Mouse (Mus musculus) lung, adult 2 months (tissue): ENCODE results near the gene Sgsm3. TPM values are rescaled to one million over a fixed set of nuclear protein-coding genes. Genes with fewer than 3 reads are reported as not detected.

Experiments used
- DNase-seq: peaks from one replicate; pipeline ENCODE4 v3.0.0; 2022
- H3K4me1 ChIP-seq: fragments of 200-500 bp; 2 replicates; pipeline ENCODE4 v1.6.1; 2011; ENCODE audit warnings: low read length; ENCODE audit not compliant: control insufficient read depth, insufficient read depth
- H3K4me3 ChIP-seq: fragments of 200-500 bp; replicated peaks from 2 replicates; pipeline ENCODE3; 2011; ENCODE audit warnings: low read depth, mild to moderate bottlenecking, control low read depth, low read length; ENCODE audit errors: extremely low read depth
- CTCF ChIP-seq: fragments of 200-500 bp; IDR thresholded peaks from 2 replicates; pipeline ENCODE4 v1.5.1; 2011; ENCODE audit warnings: mild to moderate bottlenecking, low read length, control low read depth; ENCODE audit not compliant: insufficient read depth
- POLR2A ChIP-seq: fragments of 200-500 bp; IDR thresholded peaks from 2 replicates; pipeline ENCODE4 v1.6.1; 2011; ENCODE audit warnings: low read depth, mild to moderate bottlenecking, control low read depth, low read length, borderline replicate concordance; ENCODE audit errors: extremely low read depth
- WGBS: fragments of 180-500 bp; shearing (Covaris S2); methylation state at CpG from one replicate; pipeline ENCODE4 v1.1.7; 2018; 5-methylcytosine and 5-hydroxymethylcytosine counted together
- polyA plus RNA-seq: library from polyadenylated mRNA; depleted of rRNA; stranded (reverse); fragments of >200 nt; gene quantifications from 2 replicates; pipeline ENCODE4 v1.2.3, GENCODE M21; 2012

Gene Sgsm3
- polyA plus RNA-seq, 1 experiment, result 50.4 TPM

- DNase-seq, result no peak
- 67% methylated on average over 6 of the region's 6 CpGs for WGBS
- no peak for TF ChIP-seq POLR2A
- TF ChIP-seq CTCF, result no peak
Observed at GRCm38 (mm10) chr15:81021377-81021776, 43.8 kb downstream of the Sgsm3 start.

GRCm38 (mm10) chr15:81022437-81022836 is 44.9 kb downstream of the Sgsm3 start:
- WGBS, result 80% methylated on average over 7 of the region's 7 CpGs
- H3K4me1 ChIP-seq, result peaks cover 1% of the 10 kb centered on the region; the same call in 1 of the 2 replicates
- TF ChIP-seq CTCF (no peak), POLR2A (no peak)
- no peak overlapping the region for H3K4me3 ChIP-seq
- no peak for DNase-seq

More at GRCm38 (mm10) chr15:81021377-81021776, 43.8 kb downstream of the Sgsm3 start:
- Histone ChIP-seq H3K4me1 (no peaks in the 10 kb centered on the region), H3K4me3 (no peak overlapping the region)

- Histone ChIP-seq H3K4me1 (peaks cover 5% of the 10 kb centered on the region; the same call in 1 of the 2 replicates), H3K4me3 (no peak overlapping the region)
- TF ChIP-seq CTCF, result no peak
- no peak for TF ChIP-seq POLR2A
- DNase-seq, result no peak
- 86% methylated on average over 9 of the region's 9 CpGs for WGBS
Observed at GRCm38 (mm10) chr15:81023842-81024241, 46.3 kb downstream of the Sgsm3 start.

- TF ChIP-seq POLR2A, result no peak
- TF ChIP-seq CTCF, result no peak
- 69% methylated on average over 5 of the region's 5 CpGs for WGBS
- Histone ChIP-seq H3K4me1 (peaks cover 7% of the 10 kb centered on the region), H3K4me3 (no peak overlapping the region)
- no peak for DNase-seq
Observed at GRCm38 (mm10) chr15:81026901-81027300, 49.3 kb downstream of the Sgsm3 start.

- H3K4me1 ChIP-seq, result peaks cover 7% of the 10 kb centered on the region
- DNase-seq, result peak; percentile 85
- peak; percentile 66 for TF ChIP-seq CTCF
- TF ChIP-seq POLR2A, result no peak
- 21% methylated on average over 8 of the region's 8 CpGs for WGBS
- no peak overlapping the region for H3K4me3 ChIP-seq
Observed at GRCm38 (mm10) chr15:81027378-81028173, 50.0 kb downstream of the Sgsm3 start.

GRCm38 (mm10) chr15:81030891-81031425 is 53.4 kb downstream of the Sgsm3 start:
- peaks cover 25% of the 10 kb centered on the region for H3K4me1 ChIP-seq
- H3K4me3 ChIP-seq, result no peak overlapping the region
- TF ChIP-seq CTCF (no peak), POLR2A (no peak)
- WGBS, result 58% methylated on average over 10 of the region's 10 CpGs
- no peak for DNase-seq

GRCm38 (mm10) chr15:81031611-81032010 is 54.0 kb downstream of the Sgsm3 start:
- no peak for DNase-seq
- TF ChIP-seq CTCF (no peak), POLR2A (no peak)

GRCm38 (mm10) chr15:81032941-81033629 is 55.5 kb downstream of the Sgsm3 start:
- Histone ChIP-seq H3K4me1 (peaks cover 20% of the 10 kb centered on the region), H3K4me3 (no peak overlapping the region)
- WGBS, result 33% methylated on average over 9 of the region's 9 CpGs
- no peak for TF ChIP-seq POLR2A
- no peak for TF ChIP-seq CTCF
- DNase-seq, result no peak

More at GRCm38 (mm10) chr15:81031611-81032010, 54.0 kb downstream of the Sgsm3 start:
- Histone ChIP-seq H3K4me1 (peaks cover 25% of the 10 kb centered on the region), H3K4me3 (no peak overlapping the region)
- 61% methylated on average over 4 of the region's 4 CpGs for WGBS

- TF ChIP-seq POLR2A (no peak), CTCF (no peak)
- Histone ChIP-seq H3K4me3 (no peak overlapping the region), H3K4me1 (peaks cover 20% of the 10 kb centered on the region)
- DNase-seq, result no peak
- WGBS, result 62% methylated on average over 6 of the region's 6 CpGs
Observed at GRCm38 (mm10) chr15:81034119-81034518, 56.6 kb downstream of the Sgsm3 start.
